Mouse (Mus musculus) heart, postnatal 4 days (tissue): Measurements from ENCODE around the gene Tmem9. TPM values are rescaled to one million over a fixed set of nuclear protein-coding genes. Genes with fewer than 3 reads are reported as not detected.

ENCODE experiments used
- total RNA-seq, 2 experiments: library from RNA; stranded (reverse); gene quantifications; 2 replicates each; pipeline ENCODE4 v1.2.3; 2021

Tmem9 gene
- total RNA-seq, 2 experiments from 2014 or later, result 30.0 to 33.5 TPM

Other genes starting within 250 kb of the Tmem9 start
- gene Phlda3, start 242.0 kb upstream of the Tmem9 start, total RNA-seq, result 10 to 100 TPM; 40.7 to 43.8 TPM
- 1,000 to 10,000 TPM; 2,021 to 2,289 TPM for gene Tnni1, start 228.7 kb upstream of the Tmem9 start, total RNA-seq
- 10 to 100 TPM in 1 of 2 experiments, 1 to 10 TPM in 1; 7.3 to 10.3 TPM for gene Lad1, start 189.6 kb upstream of the Tmem9 start, total RNA-seq
- 1,000 to 10,000 TPM; 6,684 to 7,230 TPM for gene Tnnt2, start 171.8 kb upstream of the Tmem9 start, total RNA-seq
- under 1 TPM; 0.10 to 0.11 TPM for gene Pkp1, start 88.9 kb upstream of the Tmem9 start, total RNA-seq
- gene Igfn1, start 1.8 kb upstream of the Tmem9 start, total RNA-seq, result under 1 TPM in 1 of 2 experiments, not detected in 1; 0.14 TPM
- not detected for gene Ascl5, start 42.7 kb downstream of the Tmem9 start, total RNA-seq
- 1 to 10 TPM; 1.2 to 1.8 TPM for gene Cacna1s, start 44.6 kb downstream of the Tmem9 start, total RNA-seq
- 1 to 10 TPM; 1.7 to 2.3 TPM for gene Kif21b, start 123.2 kb downstream of the Tmem9 start, total RNA-seq
- not detected for gene Mroh3, start 204.7 kb downstream of the Tmem9 start, total RNA-seq
- gene Inava, start 226.1 kb downstream of the Tmem9 start, total RNA-seq, result not detected